Mouse (Mus musculus): Measurements from ENCODE around the gene Wbp1. TPM values are rescaled to one million over a fixed set of nuclear protein-coding genes. Genes with fewer than 3 reads are reported as not detected.

Wbp1 gene
- polyA plus RNA-seq, 1 experiment from 2014 or later = 172 TPM

GRCm38 (mm10) chr6:83108762-83109668 lies 12.3 kb downstream of the Wbp1 start, which contains the start of gene Mrpl53:
Mrpl53 (plus strand) TSS chr6:83109040.
- WGBS = under 1% methylated on average over 76 of the region's 76 CpGs
- Histone ChIP-seq H3K27me3 (replicated peaks; ENCODE audit: low read depth, poor library complexity, severe bottlenecking) (no peaks in the 10 kb centered on the region; the same call in 1 of the 2 replicates), H3K4me3 (peak within 1 kb of the TSS; percentile 95), H3K9me3 (no peaks in the 10 kb centered on the region), H3K27ac (replicated peaks) (peak within 1 kb of the TSS; percentile 95), H3K4me1 (peaks cover 25% of the 10 kb centered on the region), H3K36me3 (replicated peaks) (peaks cover 28% of the 10 kb centered on the region)
- DNase-seq (ENCODE audit: low spot score) = peak; percentile 84

- DNase-seq (ENCODE audit: low spot score) = peak; percentile 89
- Histone ChIP-seq H3K36me3 (replicated peaks) (peaks cover 28% of the 10 kb centered on the region), H3K27ac (replicated peaks) (peak overlapping the region; percentile 95), H3K27me3 (replicated peaks; ENCODE audit: low read depth, poor library complexity, severe bottlenecking) (peaks cover 8% of the 10 kb centered on the region), H3K4me1 (peaks cover 33% of the 10 kb centered on the region), H3K9me3 (no peaks in the 10 kb centered on the region), H3K4me3 (peak overlapping the region; percentile 95)
- WGBS = 33% methylated on average over 13 of the region's 13 CpGs
These were observed 13.6 kb downstream of the Wbp1 start for GRCm38 (mm10) chr6:83107566-83108400.

- Histone ChIP-seq H3K27ac (replicated peaks) (no peak overlapping the region), H3K9me3 (no peaks in the 10 kb centered on the region), H3K27me3 (replicated peaks; ENCODE audit: low read depth, poor library complexity, severe bottlenecking) (peaks cover 26% of the 10 kb centered on the region), H3K4me3 (no peak overlapping the region), H3K36me3 (replicated peaks) (peaks cover 16% of the 10 kb centered on the region), H3K4me1 (peaks cover 41% of the 10 kb centered on the region)
- no peak for DNase-seq (ENCODE audit: low spot score)
- 76% methylated on average over 4 of the region's 4 CpGs for WGBS
These were observed 17.2 kb downstream of the Wbp1 start for GRCm38 (mm10) chr6:83104158-83104557.

GRCm38 (mm10) chr6:83103130-83103650 lies 18.2 kb downstream of the Wbp1 start:
- Histone ChIP-seq H3K4me1 (peaks cover 35% of the 10 kb centered on the region), H3K27me3 (replicated peaks; ENCODE audit: low read depth, poor library complexity, severe bottlenecking) (peaks cover 32% of the 10 kb centered on the region), H3K36me3 (replicated peaks) (peaks cover 16% of the 10 kb centered on the region), H3K27ac (replicated peaks) (no peak overlapping the region), H3K4me3 (peak overlapping the region; percentile 84), H3K9me3 (no peaks in the 10 kb centered on the region)
- 38% methylated on average over 11 of the region's 11 CpGs for WGBS
- DNase-seq (ENCODE audit: low spot score) = no peak

GRCm38 (mm10) chr6:83101688-83102556 lies 19.4 kb downstream of the Wbp1 start:
- under 1% methylated on average over 74 of the region's 74 CpGs for WGBS
- Histone ChIP-seq H3K27me3 (replicated peaks; ENCODE audit: low read depth, poor library complexity, severe bottlenecking) (peaks cover 32% of the 10 kb centered on the region), H3K27ac (replicated peaks) (peak overlapping the region; percentile 87)

GRCm38 (mm10) chr6:83101316-83101687 lies 20.1 kb downstream of the Wbp1 start, which contains the start of the genes Ccdc142 and Gm42688:
Ccdc142 (plus strand) TSS chr6:83101601.
Gm42688 (plus strand) TSS chr6:83101617.
- Histone ChIP-seq H3K27me3 (replicated peaks; ENCODE audit: low read depth, poor library complexity, severe bottlenecking) (peaks cover 33% of the 10 kb centered on the region), H3K36me3 (replicated peaks) (peaks cover 10% of the 10 kb centered on the region), H3K4me1 (peaks cover 26% of the 10 kb centered on the region), H3K4me3 (peak within 1 kb of the TSS; percentile 84), H3K9me3 (no peaks in the 10 kb centered on the region), H3K27ac (replicated peaks) (peak within 1 kb of the TSS; percentile 87)
- WGBS = under 1% methylated on average over 25 of the region's 25 CpGs
- peak; percentile 83 for DNase-seq (ENCODE audit: low spot score)

More at GRCm38 (mm10) chr6:83101688-83102556, 19.4 kb downstream of the Wbp1 start:
- H3K4me1 ChIP-seq = peaks cover 26% of the 10 kb centered on the region
- H3K4me3 ChIP-seq = peak overlapping the region; percentile 84
- H3K36me3 ChIP-seq (replicated peaks) = peaks cover 13% of the 10 kb centered on the region
- no peaks in the 10 kb centered on the region for H3K9me3 ChIP-seq
- peak; percentile 81 for DNase-seq (ENCODE audit: low spot score)

- peaks cover 24% of the 10 kb centered on the region for H3K4me1 ChIP-seq
- no peak for DNase-seq (ENCODE audit: low spot score)
- H3K4me3 ChIP-seq = no peak overlapping the region
- H3K27me3 ChIP-seq (replicated peaks; ENCODE audit: low read depth, poor library complexity, severe bottlenecking) = peaks cover 45% of the 10 kb centered on the region
- no peak overlapping the region for H3K27ac ChIP-seq (replicated peaks)
- 73% methylated on average over 2 of the region's 2 CpGs for WGBS
- H3K36me3 ChIP-seq (replicated peaks) = no peaks in the 10 kb centered on the region
- H3K9me3 ChIP-seq = 0 out of 2 replicates have a peak, but pooled peaks cover 5% of the 10 kb centered on the region
These were observed 22.9 kb downstream of the Wbp1 start for GRCm38 (mm10) chr6:83098411-83098810.

GRCm38 (mm10) chr6:83095968-83096367 lies 25.4 kb downstream of the Wbp1 start:
- Histone ChIP-seq H3K9me3 (0 out of 2 replicates have a peak, but pooled peaks cover 5% of the 10 kb centered on the region), H3K27ac (replicated peaks) (no peak overlapping the region), H3K4me3 (no peak overlapping the region), H3K36me3 (replicated peaks) (no peaks in the 10 kb centered on the region), H3K4me1 (peaks cover 6% of the 10 kb centered on the region), H3K27me3 (replicated peaks; ENCODE audit: low read depth, poor library complexity, severe bottlenecking) (peaks cover 53% of the 10 kb centered on the region)
- WGBS = 43% methylated on average over 6 of the region's 6 CpGs
- DNase-seq (ENCODE audit: low spot score) = no peak

- Histone ChIP-seq H3K4me3 (no peak overlapping the region), H3K27ac (replicated peaks) (no peak overlapping the region)
- DNase-seq (ENCODE audit: low spot score) = no peak
These were observed 28.8 kb downstream of the Wbp1 start for GRCm38 (mm10) chr6:83092416-83093127.

GRCm38 (mm10) chr6:83087926-83088260 lies 33.5 kb downstream of the Wbp1 start:
- WGBS = 3% methylated on average over 9 of the region's 9 CpGs
- DNase-seq (ENCODE audit: low spot score) = no peak
- Histone ChIP-seq H3K36me3 (replicated peaks) (peaks cover under 1% of the 10 kb centered on the region; the same call in 1 of the 2 replicates), H3K9me3 (no peaks in the 10 kb centered on the region), H3K4me1 (peaks cover 49% of the 10 kb centered on the region), H3K4me3 (peak overlapping the region; percentile 49), H3K27me3 (replicated peaks; ENCODE audit: low read depth, poor library complexity, severe bottlenecking) (peaks cover 97% of the 10 kb centered on the region), H3K27ac (replicated peaks) (no peak overlapping the region)

More at GRCm38 (mm10) chr6:83092416-83093127, 28.8 kb downstream of the Wbp1 start:
- peaks cover 66% of the 10 kb centered on the region for H3K27me3 ChIP-seq (replicated peaks; ENCODE audit: low read depth, poor library complexity, severe bottlenecking)
- H3K9me3 ChIP-seq = 0 out of 2 replicates have a peak, but pooled peaks cover 5% of the 10 kb centered on the region
- 45% methylated on average over 6 of the region's 6 CpGs for WGBS
- no peaks in the 10 kb centered on the region for H3K36me3 ChIP-seq (replicated peaks)
- H3K4me1 ChIP-seq = peaks cover 12% of the 10 kb centered on the region
